Mouse (Mus musculus) limb, embryonic 11.5 days (tissue): ENCODE results near the gene Fmod. TPM values are rescaled to one million over a fixed set of nuclear protein-coding genes. Genes with fewer than 3 reads are reported as not detected.

Experiments used
- ATAC-seq: fragments of 200-750 bp; cut with Nextera tagmentation; 2 replicates; pipeline ENCODE4 v1.8.0; 2017; ENCODE audit warnings: low read depth; ENCODE audit not compliant: insufficient number of reproducible peaks, low FRiP score, low TSS enrichment
- DNase-seq: peaks from one replicate; pipeline ENCODE4 v3.0.0-alpha.2; 2015; ENCODE audit warnings: low spot score
- H3K27ac ChIP-seq: fragments of 300-500 bp; sonication (generic); replicated peaks from 2 replicates; pipeline ENCODE4 v1.5.1; 2014; ENCODE audit warnings: low read depth, mild to moderate bottlenecking, low read length
- H3K27me3 ChIP-seq: fragments of 300-500 bp; sonication (generic); 2 replicates; pipeline ENCODE4 v1.6.1; 2014; ENCODE audit warnings: mild to moderate bottlenecking, low read length, mixed read lengths; ENCODE audit not compliant: control insufficient read depth, insufficient read depth
- H3K36me3 ChIP-seq: fragments of 300-500 bp; sonication (generic); 2 replicates; pipeline ENCODE4 v1.6.1; 2014; ENCODE audit warnings: mild to moderate bottlenecking, low read length, moderate library complexity, mixed read lengths; ENCODE audit not compliant: control insufficient read depth, insufficient read depth
- H3K4me1 ChIP-seq: fragments of 300-500 bp; sonication (generic); 2 replicates; pipeline ENCODE4 v1.6.1; 2014; ENCODE audit warnings: low read length, mixed read lengths; ENCODE audit not compliant: control insufficient read depth, insufficient read depth
- H3K4me2 ChIP-seq: fragments of 300-500 bp; sonication (generic); 2 replicates; pipeline ENCODE4 v1.6.1; 2014; ENCODE audit warnings: low read depth, mild to moderate bottlenecking, moderate library complexity; ENCODE audit not compliant: severe bottlenecking
- H3K4me3 ChIP-seq: fragments of 300-500 bp; sonication (generic); 2 replicates; pipeline ENCODE4 v1.5.1; 2014; ENCODE audit warnings: low read depth, low read length
- H3K9ac ChIP-seq: fragments of 300-500 bp; sonication (generic); 2 replicates; pipeline ENCODE4 v1.6.1; 2014; ENCODE audit warnings: mild to moderate bottlenecking, low read length
- H3K9me3 ChIP-seq: fragments of 300-500 bp; sonication (generic); 2 replicates; pipeline ENCODE4 v1.6.1; 2016; ENCODE audit warnings: low read length; ENCODE audit not compliant: control insufficient read depth
- WGBS: fragments of 180-500 bp; shearing (Covaris S2); extraction: QIAGEN DNeasy Blood & Tissue Kit; methylation state at CpG from one replicate; pipeline ENCODE4 v1.1.7; 2014; 5-methylcytosine and 5-hydroxymethylcytosine counted together
- polyA plus RNA-seq: library from polyadenylated mRNA; unstranded; fragments of >200 nt; fragmentation: Nextera tagmentation; extraction: Ambion mirVana; gene quantifications from 2 replicates; pipeline ENCODE4 v1.2.1, GENCODE M21; 2014

The Fmod gene
- polyA plus RNA-seq, 1 experiment from 2014 or later = 2.9 TPM

GRCm38 (mm10) chr1:134097080-134097855, 60.2 kb downstream of the Fmod start:
- Histone ChIP-seq H3K4me2 (no peak overlapping the region), H3K27ac (no peak overlapping the region), H3K9ac (no peak overlapping the region), H3K9me3 (no peaks in the 10 kb centered on the region), H3K4me3 (no peak overlapping the region), H3K27me3 (no peaks in the 10 kb centered on the region), H3K36me3 (no peaks in the 10 kb centered on the region), H3K4me1 (peaks cover 12% of the 10 kb centered on the region)
- no peak for ATAC-seq
- no peak for DNase-seq
- 93% methylated on average over 7 of the region's 7 CpGs for WGBS

Other genes starting within 250 kb of the Fmod start
- gene Atp2b4, start 236.2 kb upstream of the Fmod start, polyA plus RNA-seq = 5.8 and 7.4 TPM in 2 replicates
- 0.27 and 0.74 TPM in 2 replicates for gene Optc, start 129.3 kb upstream of the Fmod start, polyA plus RNA-seq
- gene Prelp, start 115.8 kb upstream of the Fmod start, polyA plus RNA-seq = 1.5 TPM in 2 replicates
- 21.3 and 22.1 TPM in 2 replicates for gene Btg2, start 41.9 kb downstream of the Fmod start, polyA plus RNA-seq
- gene Chit1, start 74.0 kb downstream of the Fmod start, polyA plus RNA-seq = not detected in 2 replicates
- gene Chil1, start 144.9 kb downstream of the Fmod start, polyA plus RNA-seq = 2.0 and 2.5 TPM in 2 replicates
- 3.4 and 4.8 TPM in 2 replicates for gene Mybph, start 156.2 kb downstream of the Fmod start, polyA plus RNA-seq
- 0.87 and 0.88 TPM in 2 replicates for gene Adora1, start 198.2 kb downstream of the Fmod start, polyA plus RNA-seq